Mouse (Mus musculus) embryonic facial prominence, embryonic 14.5 days (tissue): ENCODE results near the gene Aida. TPM values are rescaled to one million over a fixed set of nuclear protein-coding genes. Genes with fewer than 3 reads are reported as not detected.
"Not testable (repeated sequence)": the region's sequence is repeated elsewhere in the genome, so short reads cannot be mapped to it uniquely, and the experiment has no call there.

Source experiments
- ATAC-seq: fragments of 200-750 bp; cut with Nextera tagmentation; 2 replicates; pipeline ENCODE4 v1.8.0; 2017; ENCODE audit warnings: low read depth, moderate number of reproducible peaks, moderate TSS enrichment
- DNase-seq: peaks from one replicate; pipeline ENCODE4 v3.0.0-alpha.2; 2015; ENCODE audit warnings: low spot score
- H3K27ac ChIP-seq: fragments of 300-500 bp; sonication (generic); replicated peaks from 2 replicates; pipeline ENCODE4 v1.5.1; 2014; ENCODE audit warnings: low read depth, mild to moderate bottlenecking, low read length, moderate library complexity
- H3K27me3 ChIP-seq: fragments of 300-500 bp; sonication (generic); replicated peaks from 2 replicates; pipeline ENCODE4 v1.6.1; 2014; ENCODE audit warnings: low read length; ENCODE audit not compliant: control insufficient read depth, insufficient read depth
- H3K36me3 ChIP-seq: fragments of 300-500 bp; sonication (generic); 2 replicates; pipeline ENCODE4 v1.6.1; 2014; ENCODE audit warnings: low read length, mixed read lengths; ENCODE audit not compliant: control insufficient read depth, insufficient read depth
- H3K4me1 ChIP-seq: fragments of 300-500 bp; sonication (generic); 2 replicates; pipeline ENCODE4 v1.6.1; 2014; ENCODE audit warnings: antibody characterized with exemption, low read length; ENCODE audit not compliant: control insufficient read depth, insufficient read depth
- H3K4me2 ChIP-seq: fragments of 300-500 bp; sonication (generic); 2 replicates; pipeline ENCODE4 v1.6.1; 2014; ENCODE audit warnings: low read depth, mild to moderate bottlenecking, low read length, moderate library complexity, mixed read lengths
- H3K4me3 ChIP-seq: fragments of 300-500 bp; sonication (generic); 2 replicates; pipeline ENCODE4 v1.5.1; 2014; ENCODE audit warnings: low read depth, mild to moderate bottlenecking, low read length
- H3K9ac ChIP-seq: fragments of 300-500 bp; sonication (generic); 2 replicates; pipeline ENCODE4 v1.6.1; 2014; ENCODE audit warnings: low read depth, mild to moderate bottlenecking, low read length, moderate library complexity, mixed read lengths
- H3K9me3 ChIP-seq: fragments of 300-500 bp; sonication (generic); 2 replicates; pipeline ENCODE4 v1.6.1; 2016; ENCODE audit warnings: low read length; ENCODE audit not compliant: control insufficient read depth
- WGBS: fragments of 180-500 bp; shearing (Covaris S2); extraction: QIAGEN DNeasy Blood & Tissue Kit; methylation state at CpG from one replicate; pipeline ENCODE4 v1.1.7; 2014; 5-methylcytosine and 5-hydroxymethylcytosine counted together
- polyA plus RNA-seq: library from polyadenylated mRNA; unstranded; fragments of >200 nt; fragmentation: Nextera tagmentation; extraction: Ambion mirVana; gene quantifications from 2 replicates; pipeline ENCODE4 v1.2.1, GENCODE M21; 2014

The Aida gene
- polyA plus RNA-seq, 1 experiment from 2014 or later: 35.5 TPM

DNA sequence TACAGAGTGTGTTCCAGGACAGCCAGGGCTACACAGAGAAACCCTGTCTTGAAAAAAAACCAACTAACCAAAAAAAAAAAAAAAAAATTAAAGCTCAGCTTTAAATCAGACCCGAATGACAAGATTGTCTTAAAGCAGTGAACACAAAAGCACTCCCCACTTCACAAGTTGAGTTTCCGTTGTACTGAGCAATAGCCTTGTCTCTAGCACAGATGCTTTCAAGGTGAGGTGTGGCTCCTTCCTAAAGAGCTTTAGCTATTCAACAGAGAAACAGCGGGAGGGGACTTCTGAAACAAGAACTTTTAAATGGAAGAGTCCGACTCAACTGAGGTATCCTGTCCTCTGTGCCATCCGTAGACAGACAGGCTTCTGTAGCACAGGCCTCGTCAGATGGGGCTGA is 28.0 kb downstream of the Aida start:
- H3K4me3 ChIP-seq: no peak overlapping the region
- H3K4me1 ChIP-seq: no peaks in the 10 kb centered on the region
- no peak overlapping the region for H3K4me2 ChIP-seq
- peaks cover 3% of the 10 kb centered on the region; the same call in 1 of the 2 replicates for H3K9me3 ChIP-seq
- H3K27ac ChIP-seq: no peak overlapping the region
- H3K36me3 ChIP-seq: peaks cover 90% of the 10 kb centered on the region
- H3K9ac ChIP-seq: no peak overlapping the region
- no peaks in the 10 kb centered on the region for H3K27me3 ChIP-seq
- ATAC-seq (no peak), DNase-seq (no peak)
- 96% methylated on average over 6 of the region's 6 CpGs for WGBS

DNA sequence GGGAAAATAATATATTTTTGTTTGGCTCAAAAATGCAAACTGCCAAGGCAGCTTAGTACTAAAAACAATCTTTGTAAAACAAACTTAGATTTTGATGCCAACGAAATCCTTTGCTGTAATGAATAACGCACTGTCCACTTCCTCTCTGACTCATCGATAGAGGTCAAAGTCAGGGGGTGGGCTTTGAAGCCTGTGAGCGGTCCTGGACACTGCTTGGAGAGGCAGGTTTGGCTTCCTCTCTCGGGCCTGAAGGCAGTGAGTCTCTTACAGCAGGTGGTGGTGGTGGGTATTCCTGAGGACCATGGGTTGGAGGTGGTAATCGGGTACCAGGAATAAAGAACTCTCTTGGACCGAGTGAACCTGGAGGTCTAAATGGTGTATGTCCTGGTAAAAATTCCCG is 30.8 kb downstream of the Aida start:
- Histone ChIP-seq H3K9ac (no peak overlapping the region), H3K4me2 (no peak overlapping the region), H3K36me3 (peaks cover 92% of the 10 kb centered on the region), H3K27me3 (no peaks in the 10 kb centered on the region), H3K9me3 (peaks cover 3% of the 10 kb centered on the region; the same call in 1 of the 2 replicates), H3K4me1 (no peaks in the 10 kb centered on the region), H3K4me3 (no peak overlapping the region), H3K27ac (no peak overlapping the region)
- 91% methylated on average over 8 of the region's 8 CpGs for WGBS
- ATAC-seq (no peak), DNase-seq (no peak)

DNA sequence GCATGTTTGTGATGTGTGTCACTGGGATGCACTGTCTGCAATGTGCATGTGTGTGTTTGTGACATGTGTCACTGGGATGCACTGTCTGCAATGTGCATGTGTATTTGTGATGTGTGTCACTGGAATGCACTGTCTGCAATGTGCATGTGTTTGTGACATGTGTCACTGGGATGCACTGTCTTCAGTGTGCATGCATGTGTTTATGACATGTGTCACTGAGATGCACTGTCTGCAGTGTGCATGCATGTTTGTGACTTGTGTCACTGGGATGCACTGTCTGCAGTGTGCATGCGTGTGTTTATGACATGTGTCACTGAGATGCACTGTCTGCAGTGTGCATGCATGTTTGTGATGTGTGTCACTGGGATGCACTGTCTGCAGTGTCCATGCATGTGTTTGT is 46.5 kb downstream of the Aida start:
- ATAC-seq, H3K27ac ChIP-seq, H3K9ac ChIP-seq, H3K4me3 ChIP-seq, H3K9me3 ChIP-seq, H3K4me1 ChIP-seq, H3K4me2 ChIP-seq, DNase-seq, H3K27me3 ChIP-seq: not testable (repeated sequence)
- 92% methylated on average over 1 of the region's 1 CpGs for WGBS
- peaks cover 56% of the 10 kb centered on the region for H3K36me3 ChIP-seq

DNA sequence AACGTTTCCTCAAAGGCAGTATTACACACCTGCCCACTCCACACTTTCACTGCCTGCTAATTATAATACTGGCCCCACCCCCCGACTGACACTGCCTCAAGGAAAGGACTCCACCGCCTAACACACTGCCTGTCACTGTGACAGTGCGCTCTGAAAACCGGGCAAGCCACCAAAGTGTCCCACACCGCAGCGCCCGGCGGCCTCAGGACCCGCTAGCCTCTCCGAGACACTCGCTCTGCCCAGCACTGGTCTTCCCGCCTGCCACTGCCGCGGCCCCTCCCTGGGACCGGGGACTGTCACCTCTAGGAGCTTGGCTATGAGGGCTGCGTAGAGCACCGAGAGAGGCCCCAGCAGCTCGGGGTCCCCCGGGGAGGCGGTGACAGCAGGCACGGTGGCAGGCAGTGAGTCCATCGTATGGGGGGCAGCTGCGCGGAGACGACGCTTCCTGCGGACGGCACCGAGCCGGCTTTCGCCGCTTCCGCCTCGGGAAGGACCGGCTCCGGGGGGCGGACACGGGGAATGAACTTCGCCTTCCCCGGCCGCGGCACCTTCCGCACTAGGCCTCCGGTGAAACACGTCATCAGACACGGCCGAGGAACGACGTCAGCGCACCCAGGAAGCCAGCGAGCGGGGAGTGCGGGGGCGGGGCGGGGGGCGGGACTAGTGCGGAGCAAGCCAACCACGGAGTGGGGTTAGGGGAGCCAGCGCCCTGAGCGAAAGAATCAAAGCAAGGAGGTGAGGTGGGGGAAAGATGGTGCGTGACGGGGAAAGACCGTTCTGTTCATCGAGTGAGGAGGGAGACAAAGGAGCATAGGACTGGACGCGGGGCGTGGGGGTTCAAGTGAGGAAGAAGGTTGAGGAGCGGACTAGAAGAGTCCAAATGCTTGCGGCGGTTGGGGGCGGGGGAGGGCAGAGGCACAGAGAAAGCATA is 48.8 kb downstream of the Aida start:
- peak overlapping the region; percentile 81 for H3K27ac ChIP-seq
- peak overlapping the region; percentile 95 for H3K9ac ChIP-seq
- 1% methylated on average over 52 of the region's 72 CpGs for WGBS
- peak overlapping the region; percentile 92 for H3K4me2 ChIP-seq
- no peaks in the 10 kb centered on the region for H3K27me3 ChIP-seq
- DNase-seq: peak; percentile 93
- H3K9me3 ChIP-seq: no peaks in the 10 kb centered on the region
- peak overlapping the region; percentile 97 for H3K4me3 ChIP-seq
- peaks cover 55% of the 10 kb centered on the region for H3K36me3 ChIP-seq
- no peaks in the 10 kb centered on the region for H3K4me1 ChIP-seq
- ATAC-seq: peak; percentile 96

DNA sequence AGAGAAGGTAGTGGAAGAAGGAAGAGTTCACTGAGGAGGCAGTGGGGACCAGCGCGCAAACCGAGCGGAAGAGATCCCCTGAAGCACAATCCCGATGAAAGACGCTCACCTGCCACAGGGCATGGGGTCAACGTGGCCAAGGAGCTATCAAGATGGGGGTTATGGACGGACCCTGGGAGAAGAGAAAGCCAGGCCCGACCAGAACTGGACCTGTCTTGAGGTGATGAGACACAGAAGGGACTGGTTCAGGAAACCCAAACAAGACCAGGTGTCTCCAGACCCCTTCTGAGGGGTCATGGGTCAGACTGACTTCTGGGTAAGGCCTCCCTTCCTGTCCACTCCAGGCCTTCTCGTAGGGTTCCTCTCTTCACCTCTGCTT is 49.4 kb downstream of the Aida start:
- ATAC-seq: no peak

DNA sequence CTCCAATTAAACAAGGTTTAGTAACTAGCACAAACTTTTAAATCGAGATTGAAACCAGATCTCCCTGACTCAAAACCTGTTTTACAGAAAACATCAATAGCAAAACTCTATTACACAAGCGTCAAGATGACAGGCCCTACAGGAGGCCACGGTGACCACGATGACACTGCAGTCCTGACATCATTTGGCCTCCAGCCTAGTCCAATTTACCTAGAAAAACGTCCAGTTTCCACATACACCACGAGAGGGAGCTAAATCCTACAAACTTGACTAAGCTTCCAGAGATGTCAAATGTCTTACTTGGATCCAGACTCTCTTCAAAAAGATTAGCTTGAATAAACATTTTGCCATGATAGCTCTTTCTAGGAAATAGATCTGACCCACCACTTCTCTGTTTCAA is 53.5 kb downstream of the Aida start:
- H3K4me2 ChIP-seq: no peak overlapping the region
- no peak overlapping the region for H3K4me3 ChIP-seq
- DNase-seq (peak; percentile 81), ATAC-seq (no peak)
- no peak overlapping the region for H3K9ac ChIP-seq
- H3K27me3 ChIP-seq: no peaks in the 10 kb centered on the region
- H3K27ac ChIP-seq: no peak overlapping the region
- WGBS: 23% methylated on average over 6 of the region's 6 CpGs
- H3K36me3 ChIP-seq: peaks cover 74% of the 10 kb centered on the region
- no peaks in the 10 kb centered on the region for H3K9me3 ChIP-seq
- H3K4me1 ChIP-seq: no peaks in the 10 kb centered on the region

More for the DNA sequence above, 49.4 kb downstream of the Aida start:
- Histone ChIP-seq H3K27me3 (no peaks in the 10 kb centered on the region), H3K9me3 (no peaks in the 10 kb centered on the region), H3K27ac (peak overlapping the region; percentile 81; the same call in 1 of the 2 replicates), H3K9ac (peak overlapping the region; percentile 95), H3K4me1 (no peaks in the 10 kb centered on the region), H3K4me2 (peak overlapping the region; percentile 92), H3K36me3 (peaks cover 55% of the 10 kb centered on the region), H3K4me3 (peak overlapping the region; percentile 97)
- WGBS: 4% methylated on average over 9 of the region's 10 CpGs
- DNase-seq: no peak

DNA sequence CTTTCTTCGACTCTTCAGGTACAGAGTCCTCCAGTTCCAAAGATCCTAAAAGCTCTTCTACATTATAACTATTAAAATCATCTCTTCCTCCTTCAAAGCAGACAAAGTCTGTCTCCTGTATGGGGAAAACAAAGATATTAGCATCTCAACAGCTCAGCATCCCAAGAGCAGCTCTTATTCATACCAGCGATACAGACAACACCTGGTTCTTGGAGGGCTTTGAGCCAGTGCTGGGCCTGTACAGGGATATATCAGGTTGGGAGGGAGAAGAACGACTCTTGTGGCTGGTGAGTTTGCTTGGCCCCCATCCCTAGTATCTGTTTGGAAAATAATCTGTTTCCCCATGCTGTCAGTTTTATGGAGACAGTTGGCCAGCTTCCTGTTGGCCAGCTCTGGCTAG is 62.5 kb downstream of the Aida start:
- 93% methylated on average over 3 of the region's 3 CpGs for WGBS
- no peak overlapping the region for H3K4me3 ChIP-seq
- no peaks in the 10 kb centered on the region for H3K27me3 ChIP-seq
- peaks cover 91% of the 10 kb centered on the region for H3K36me3 ChIP-seq
- no peak overlapping the region for H3K9ac ChIP-seq
- H3K4me1 ChIP-seq: no peaks in the 10 kb centered on the region
- H3K27ac ChIP-seq: no peak overlapping the region
- no peaks in the 10 kb centered on the region for H3K9me3 ChIP-seq
- DNase-seq (no peak), ATAC-seq (no peak)
- H3K4me2 ChIP-seq: no peak overlapping the region

DNA sequence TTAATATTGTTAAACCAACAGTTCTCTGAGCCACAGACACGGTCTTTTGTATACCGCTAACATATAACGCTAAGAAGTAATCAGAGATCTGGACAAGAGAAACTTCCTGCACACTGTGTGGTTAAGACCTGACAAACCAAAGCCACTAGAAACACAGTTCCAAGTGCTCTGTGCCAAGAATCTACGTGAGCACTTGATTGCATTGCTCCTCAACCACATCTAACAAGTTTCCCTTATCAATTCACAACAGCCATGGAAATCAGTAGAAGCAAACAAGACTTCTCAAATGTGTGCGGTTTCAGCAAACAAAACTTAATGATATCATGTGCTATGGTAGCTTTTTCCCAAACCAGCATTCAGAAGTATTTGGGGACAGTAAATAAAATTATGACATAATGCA is 65.9 kb downstream of the Aida start:
- Histone ChIP-seq H3K36me3 (peaks cover 81% of the 10 kb centered on the region), H3K4me1 (no peaks in the 10 kb centered on the region), H3K9me3 (no peaks in the 10 kb centered on the region), H3K27me3 (no peaks in the 10 kb centered on the region), H3K9ac (no peak overlapping the region), H3K4me2 (no peak overlapping the region), H3K27ac (no peak overlapping the region), H3K4me3 (no peak overlapping the region)
- no peak for ATAC-seq
- no peak for DNase-seq
- WGBS: 94% methylated on average over 5 of the region's 5 CpGs
